Mouse (Mus musculus) olfactory bulb, adult 2 months (tissue): ENCODE measurements around the gene Spaca9. TPM values are rescaled to one million over a fixed set of nuclear protein-coding genes. Genes with fewer than 3 reads are reported as not detected.

Experiments used
- H3K27ac ChIP-seq: fragments of 200-500 bp; 2 replicates; pipeline ENCODE4 v1.5.1; 2012; ENCODE audit warnings: low read depth, low read length; ENCODE audit not compliant: insufficient read depth
- H3K4me1 ChIP-seq: fragments of 200-500 bp; 2 replicates; pipeline ENCODE4 v1.6.1; 2012; ENCODE audit warnings: low read length; ENCODE audit not compliant: control insufficient read depth, insufficient read depth
- H3K4me3 ChIP-seq: fragments of 200-500 bp; 2 replicates; pipeline ENCODE4 v1.5.1; 2012; ENCODE audit warnings: mild to moderate bottlenecking, low read depth, low read length, moderate library complexity; ENCODE audit not compliant: insufficient read depth
- CTCF ChIP-seq: fragments of 200-500 bp; IDR thresholded peaks from 2 replicates; pipeline ENCODE4 v1.5.1; 2012; ENCODE audit warnings: low read depth, mild to moderate bottlenecking, low read length, moderate library complexity; ENCODE audit not compliant: insufficient read depth
- POLR2A ChIP-seq: fragments of 200-500 bp; IDR thresholded peaks from 2 replicates; pipeline ENCODE4 v1.6.1; 2012; ENCODE audit warnings: mild to moderate bottlenecking, low read depth, low read length, moderate library complexity; ENCODE audit not compliant: insufficient read depth
- WGBS: fragments of 180-500 bp; shearing (Covaris S2); methylation state at CpG from one replicate; pipeline ENCODE4 v1.1.7; 2018; 5-methylcytosine and 5-hydroxymethylcytosine counted together
- polyA plus RNA-seq: library from polyadenylated mRNA; stranded (reverse); fragments of >200 nt; gene quantifications from 2 replicates; pipeline ENCODE4 v1.2.4, GENCODE M21; 2012; ENCODE audit warnings: low replicate concordance; ENCODE audit not compliant: missing spikeins, insufficient read depth, insufficient read length

Spaca9 gene
- polyA plus RNA-seq, 1 experiment: not detected

GRCm38 (mm10) chr2:28685895-28686294 is 13.6 kb downstream of the Spaca9 start:
- no peak for TF ChIP-seq CTCF
- no peak for TF ChIP-seq POLR2A
- peaks cover 10% of the 10 kb centered on the region; the same call in 1 of the 2 replicates for H3K4me1 ChIP-seq
- H3K27ac ChIP-seq: no peak overlapping the region
- WGBS: 65% methylated on average over 7 of the region's 7 CpGs
- H3K4me3 ChIP-seq: no peak overlapping the region

DNA sequence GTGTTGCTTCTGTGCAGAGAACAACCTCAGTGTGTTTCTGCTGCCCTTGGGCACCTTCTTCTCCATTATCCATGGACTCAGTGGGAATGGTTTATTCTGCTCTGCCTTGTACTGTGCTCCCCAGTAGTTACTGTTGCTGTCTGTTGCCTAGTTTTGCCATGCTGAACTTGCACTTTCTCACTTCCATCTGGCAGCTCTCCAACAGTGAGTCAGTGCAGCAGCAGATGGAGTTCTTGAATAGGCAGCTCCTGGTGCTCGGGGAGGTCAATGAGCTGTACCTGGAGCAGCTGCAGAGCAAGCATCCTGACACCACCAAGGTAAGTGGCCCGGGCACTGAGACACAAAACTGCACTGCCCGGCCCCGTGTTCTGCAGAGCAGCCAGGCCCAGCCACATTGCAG is 17.8 kb downstream of the Spaca9 start:
- H3K4me3 ChIP-seq: no peak overlapping the region
- H3K4me1 ChIP-seq: peaks cover 8% of the 10 kb centered on the region; the same call in 1 of the 2 replicates
- 54% methylated on average over 4 of the region's 4 CpGs for WGBS
- H3K27ac ChIP-seq: no peak overlapping the region
- TF ChIP-seq POLR2A (no peak), CTCF (no peak)

- Histone ChIP-seq H3K4me1 (peaks cover 4% of the 10 kb centered on the region; the same call in 1 of the 2 replicates), H3K4me3 (no peak overlapping the region), H3K27ac (no peak overlapping the region)
- TF ChIP-seq CTCF (no peak), POLR2A (no peak)
- 17% methylated on average over 4 of the region's 4 CpGs for WGBS
Measured at GRCm38 (mm10) chr2:28680710-28681109, 18.8 kb downstream of the Spaca9 start.

DNA sequence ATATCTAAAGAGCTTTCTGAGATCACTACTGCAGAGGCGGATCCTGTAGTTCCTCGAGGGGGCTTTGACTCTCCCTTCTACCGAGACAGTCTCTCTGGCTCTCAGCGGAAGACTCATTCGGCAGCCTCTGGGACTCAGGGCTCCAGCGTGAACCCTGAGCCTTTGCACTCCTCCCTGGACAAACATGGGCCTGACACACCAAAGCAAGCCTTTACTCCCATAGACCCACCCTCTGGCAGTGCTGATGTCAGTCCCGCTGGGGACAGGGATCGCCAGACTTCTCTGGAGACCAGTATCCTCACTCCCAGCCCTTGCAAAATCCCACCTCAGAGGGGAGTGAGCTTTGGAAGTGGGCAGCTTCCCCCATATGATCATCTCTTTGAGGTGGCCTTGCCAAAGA is 23.5 kb downstream of the Spaca9 start:
- Histone ChIP-seq H3K27ac (no peak overlapping the region), H3K4me1 (no peaks in the 10 kb centered on the region), H3K4me3 (no peak overlapping the region)
- 92% methylated on average over 8 of the region's 8 CpGs for WGBS
- no peak for TF ChIP-seq POLR2A
- TF ChIP-seq CTCF: no peak

GRCm38 (mm10) chr2:28671438-28671837 is 28.1 kb downstream of the Spaca9 start:
- WGBS: 79% methylated on average over 2 of the region's 2 CpGs

DNA sequence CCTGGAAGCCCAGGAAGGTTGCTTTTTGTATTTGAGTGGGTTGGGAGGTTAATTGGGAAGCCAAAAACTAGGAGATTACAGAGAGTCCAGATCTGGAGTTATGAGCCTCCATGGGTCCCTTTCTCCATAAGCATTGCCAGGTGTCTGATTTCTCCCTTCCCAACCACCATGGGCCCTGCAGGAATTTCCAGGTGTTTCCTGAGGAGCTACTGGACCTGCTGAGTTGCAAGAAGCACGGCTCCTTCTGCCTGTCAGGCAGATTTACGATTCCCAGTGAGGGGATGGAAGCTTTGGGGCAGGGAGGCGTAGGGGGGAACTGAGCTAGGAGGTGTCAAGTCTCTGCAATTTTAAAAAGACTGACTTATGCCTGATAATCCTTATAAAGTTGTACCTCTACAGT is 33.7 kb downstream of the Spaca9 start:
- TF ChIP-seq POLR2A (no peak), CTCF (no peak)
- H3K4me1 ChIP-seq: no peaks in the 10 kb centered on the region
- 85% methylated on average over 3 of the region's 3 CpGs for WGBS
- H3K27ac ChIP-seq: no peak overlapping the region
- no peak overlapping the region for H3K4me3 ChIP-seq

More at GRCm38 (mm10) chr2:28671438-28671837, 28.1 kb downstream of the Spaca9 start:
- Histone ChIP-seq H3K27ac (no peak overlapping the region), H3K4me3 (no peak overlapping the region), H3K4me1 (no peaks in the 10 kb centered on the region)
- TF ChIP-seq POLR2A (no peak), CTCF (no peak)

- TF ChIP-seq CTCF (no peak), POLR2A (no peak)
- WGBS: 90% methylated on average over 3 of the region's 3 CpGs
- Histone ChIP-seq H3K4me1 (no peaks in the 10 kb centered on the region), H3K4me3 (no peak overlapping the region), H3K27ac (no peak overlapping the region)
Measured at GRCm38 (mm10) chr2:28662891-28663290, 36.6 kb downstream of the Spaca9 start.

GRCm38 (mm10) chr2:28656216-28656615 is 43.3 kb downstream of the Spaca9 start:
- TF ChIP-seq POLR2A (no peak), CTCF (no peak)
- H3K27ac ChIP-seq: no peak overlapping the region
- no peaks in the 10 kb centered on the region for H3K4me1 ChIP-seq
- 76% methylated on average over 8 of the region's 8 CpGs for WGBS
- H3K4me3 ChIP-seq: no peak overlapping the region

- no peak for TF ChIP-seq POLR2A
- no peak for TF ChIP-seq CTCF
- no peak overlapping the region for H3K27ac ChIP-seq
- H3K4me3 ChIP-seq: no peak overlapping the region
- H3K4me1 ChIP-seq: no peaks in the 10 kb centered on the region
- WGBS: 66% methylated on average over 2 of the region's 2 CpGs
Measured at GRCm38 (mm10) chr2:28654295-28654694, 45.2 kb downstream of the Spaca9 start.

GRCm38 (mm10) chr2:28653351-28653750 is 46.2 kb downstream of the Spaca9 start:
- TF ChIP-seq POLR2A (no peak), CTCF (no peak)
- Histone ChIP-seq H3K4me1 (no peaks in the 10 kb centered on the region), H3K4me3 (no peak overlapping the region), H3K27ac (no peak overlapping the region)
- WGBS: 91% methylated on average over 7 of the region's 7 CpGs
